20 mouse cellular contexts compared by ENCODE assay signal in genomic region chr13:99947417-99947816, GRCm38 (mm10). TPM values are rescaled to one million over a fixed set of nuclear protein-coding genes. Genes with fewer than 3 reads are reported as not detected.
A peak's percentile ranks its signal among the peaks of the same experiment; 100 is the strongest.
DNase-seq lines count a peak whose midpoint lies in the region; ATAC-seq and TF ChIP-seq lines count a peak whose summit lies in the region.
"Had no signal": no experiment of that assay in that cellular context is flagged by ENCODE, and none has a peak within 500 bp of the region (broad histone marks: within the 10 kb centered on the region; RNA-seq: fewer than 3 reads in every experiment).

No protein-coding gene starts in this region.

- TF ChIP-seq CTCF in layer of hippocampus, adult 2 months (conservative IDR thresholded peaks at IDR 0.05), result no peak
- no peak for TF ChIP-seq CTCF in stomach, postnatal 0 days (IDR thresholded peaks at IDR 0.05; ENCODE audit: low read depth)

- 82% methylated on average over 4 of the region's 4 CpGs for WGBS in stomach, postnatal 0 days

- no peak overlapping the region for H3K4me2 ChIP-seq in stomach, postnatal 0 days (replicated peaks; ENCODE audit: low read depth)
- H3K4me2 ChIP-seq: embryonic facial prominence, embryonic 15.5 days; heart, embryonic 13.5 days; limb, embryonic 15.5 days; neural tube, embryonic 13.5 days had no signal

- no peaks in the 10 kb centered on the region for H3K4me1 ChIP-seq in stomach, postnatal 0 days (replicated peaks; ENCODE audit: control insufficient read depth, insufficient read depth)
- H3K4me1 ChIP-seq: embryonic facial prominence, embryonic 15.5 days; forebrain, embryonic 10.5 days; heart, embryonic 13.5 days; limb, embryonic 15.5 days had no signal

- ATAC-seq in stomach, postnatal 0 days (ENCODE audit: low FRiP score, low TSS enrichment), result no peak
- ATAC-seq: inflammation-experienced regulatory T-cells, adult 6 months; liver, postnatal 0 days had no signal

- no peaks in the 10 kb centered on the region for H3K9me3 ChIP-seq in stomach, postnatal 0 days (ENCODE audit: control insufficient read depth, low read length)
- H3K9me3 ChIP-seq: embryonic facial prominence, embryonic 15.5 days; forebrain, embryonic 10.5 days; limb, embryonic 15.5 days; neural tube, embryonic 13.5 days had no signal

- H3K9ac ChIP-seq in stomach, postnatal 0 days (ENCODE audit: low read length), result no peak overlapping the region
- H3K9ac ChIP-seq: embryonic facial prominence, embryonic 15.5 days; heart, embryonic 13.5 days; limb, embryonic 15.5 days; liver, postnatal 0 days; neural tube, embryonic 13.5 days had no signal

- DNase-seq in cerebellum, postnatal 25 days, result peak; percentile 11 to 28
- no peak for DNase-seq in cerebellum, adult 11-12 months
- DNase-seq in layer of hippocampus, adult 2 months (ENCODE audit: low spot score in 2 of 2), result peak in 1 of 2 experiments; percentile 5
- no peak for DNase-seq in layer of hippocampus, postnatal 10 days (ENCODE audit: low spot score in 2 of 2)
- peak; percentile 34 for DNase-seq in adrenal gland, postnatal 14 days
- DNase-seq in telencephalon, adult 2 months (ENCODE audit: low read depth, low spot score), result peak; percentile 22
- no peak for DNase-seq in stomach, postnatal 0 days (ENCODE audit: low spot score)
- DNase-seq: embryo, embryonic 11 days; heart, postnatal 36 days; kidney, postnatal 4 days; liver, postnatal 0 days; lung, postnatal 14 days; spleen, adult 18-20 months had no signal

- H3K27ac ChIP-seq in layer of hippocampus, adult 2 months, result peak overlapping the region; percentile 76
- H3K27ac ChIP-seq in stomach, postnatal 0 days (replicated peaks), result no peak overlapping the region
- H3K27ac ChIP-seq: embryonic facial prominence, embryonic 15.5 days; forebrain, embryonic 10.5 days; heart, embryonic 13.5 days; limb, embryonic 15.5 days; neural tube, embryonic 13.5 days had no signal

- no peak for TF ChIP-seq EP300 in stomach, postnatal 0 days (optimal IDR thresholded peaks at IDR 0.05)

- H3K27me3 ChIP-seq in stomach, postnatal 0 days (ENCODE audit: control insufficient read depth, insufficient read depth, low read length), result no peaks in the 10 kb centered on the region
- H3K27me3 ChIP-seq: embryonic facial prominence, embryonic 15.5 days; heart, embryonic 13.5 days; limb, embryonic 15.5 days; neural tube, embryonic 13.5 days had no signal

- H3K36me3 ChIP-seq in stomach, postnatal 0 days (ENCODE audit: control insufficient read depth, insufficient read depth, low read length), result peaks cover 5% of the 10 kb centered on the region; the same call in 1 of the 2 replicates

- H3K4me3 ChIP-seq in layer of hippocampus, adult 2 months, result no peak overlapping the region
- no peak overlapping the region for H3K4me3 ChIP-seq in stomach, postnatal 0 days (ENCODE audit: low read depth, low read length)
- H3K4me3 ChIP-seq: embryonic facial prominence, embryonic 15.5 days; forebrain, embryonic 10.5 days; heart, embryonic 13.5 days; limb, embryonic 15.5 days; neural tube, embryonic 13.5 days had no signal

RNA-seq across cellular contexts. Expression of gene Cartpt, which starts 46.5 kb away (rescaled TPM):
- 1 to 10 TPM; 2.0 to 3.5 TPM for total RNA-seq in layer of hippocampus, adult 2 months (2021)
- 1 to 10 TPM; 2.7 TPM for total RNA-seq in layer of hippocampus, postnatal 10 days (2021)
- total RNA-seq in adrenal gland, postnatal 14 days (2021), result 5.9 and 8.3 TPM in 2 replicates
- 72.1 and 79.7 TPM in 2 replicates for polyA plus RNA-seq in stomach, postnatal 0 days (2015; fragmentation: Nextera tagmentation; extraction: Ambion mirVana)
- total RNA-seq: heart, postnatal 36 days; monocyte, adult 5-6 weeks had no signal
- polyA plus RNA-seq: inflammation-experienced regulatory T-cells, adult 6 months; liver, postnatal 0 days had no signal

Comparison
In these comparisons a context has a peak if more than half of its experiments do, and no peak if none do; other contexts are left out.
1. DNase-seq: peak in cerebellum, postnatal 25 days (2 of 2), adrenal gland, postnatal 14 days (single experiment) and telencephalon, adult 2 months (single experiment); none in cerebellum, adult 11-12 months (single experiment), layer of hippocampus, postnatal 10 days (0 of 2) and stomach, postnatal 0 days (single experiment).